Mouse (Mus musculus) cerebellum, postnatal 25 days (tissue): ENCODE results near the gene Xrcc4.

Experiments
- DNase-seq, 2 experiments: peaks; one replicate each; pipeline ENCODE4 v3.0.0; 2021; ENCODE audit warnings: mixed read lengths in 2 of 2

Gene Xrcc4

DNA sequence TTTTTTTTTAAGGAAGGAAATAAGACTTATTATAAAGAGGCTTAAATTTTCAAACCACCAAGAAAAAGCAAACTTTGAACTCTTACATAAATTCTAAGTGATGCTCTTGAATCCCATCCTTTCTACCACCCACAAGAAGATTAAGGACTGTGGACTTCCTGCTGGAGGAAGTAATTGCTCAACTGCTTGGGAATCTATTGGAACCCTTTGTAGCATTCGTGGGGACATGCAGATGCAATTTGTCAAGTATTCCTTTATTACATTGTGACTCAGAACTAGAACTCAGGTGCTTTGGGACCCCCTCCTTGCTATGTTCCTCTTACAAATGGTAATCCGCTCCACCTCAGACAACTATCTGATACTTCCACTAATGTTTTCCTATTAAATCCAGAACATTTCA lies 351.1 kb downstream of the Xrcc4 start:
- DNase-seq: no peak

DNA sequence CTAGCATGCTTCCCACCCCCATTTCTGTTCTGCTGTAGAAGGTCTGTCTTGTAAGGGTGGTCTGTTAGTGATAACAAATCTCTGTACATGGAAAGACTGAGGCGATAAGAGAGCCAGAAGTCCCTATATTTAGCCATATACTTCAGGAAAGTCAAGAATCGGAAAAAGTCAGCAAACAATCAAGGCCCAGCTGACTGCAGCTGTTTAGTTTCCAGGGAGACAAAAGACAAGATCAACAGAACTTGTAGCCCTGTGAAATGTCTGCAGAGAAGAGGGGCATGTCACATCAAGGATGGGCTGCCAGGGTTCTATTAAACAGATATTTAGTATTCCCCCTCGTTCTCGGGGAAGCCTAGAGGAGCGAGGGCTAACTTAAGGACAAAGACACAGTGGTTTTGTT lies 354.3 kb downstream of the Xrcc4 start:
- DNase-seq: no peak

DNA sequence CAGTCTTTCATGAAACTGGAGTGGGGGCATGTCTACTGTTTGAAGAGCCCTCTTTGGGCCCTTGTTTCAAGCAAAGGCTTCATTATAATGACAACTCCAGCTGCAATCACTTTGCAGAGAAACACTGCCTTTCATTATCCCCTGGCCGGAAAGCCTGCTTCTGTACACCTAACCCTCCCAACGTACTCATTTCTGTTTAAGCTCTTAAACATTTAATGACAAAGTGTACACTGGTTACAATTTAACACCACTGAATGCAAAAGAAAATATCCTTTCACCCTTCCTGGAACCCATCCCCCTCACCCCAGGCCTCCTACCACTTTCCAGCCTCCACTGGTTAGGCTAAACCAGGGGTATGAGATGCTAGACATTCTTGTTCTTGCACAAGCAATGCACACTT lies 362.9 kb downstream of the Xrcc4 start:
- DNase-seq: no peak
